Mouse (Mus musculus) forebrain, embryonic 11.5 days (tissue): ENCODE results near the gene Psors1c2. TPM values are rescaled to one million over a fixed set of nuclear protein-coding genes. Genes with fewer than 3 reads are reported as not detected.
"Not testable (repeated sequence)": the region's sequence is repeated elsewhere in the genome, so short reads cannot be mapped to it uniquely, and the experiment has no call there.

Experiments
- ATAC-seq: fragments of 200-750 bp; cut with Nextera tagmentation; replicated peaks from 2 replicates; pipeline ENCODE4 v1.8.0; 2017; ENCODE audit warnings: moderate TSS enrichment; ENCODE audit not compliant: low FRiP score
- DNase-seq: peaks from one replicate; pipeline ENCODE4 v3.0.0-alpha.2; 2017; ENCODE audit warnings: low spot score
- H3K27ac ChIP-seq: fragments of 300-500 bp; sonication (generic); 2 replicates; pipeline ENCODE4 v1.5.1; 2014; ENCODE audit warnings: low read depth, low read length
- H3K27me3 ChIP-seq: fragments of 300-500 bp; sonication (generic); 2 replicates; pipeline ENCODE4 v1.6.1; 2014; ENCODE audit warnings: mild to moderate bottlenecking, low read length, mixed read lengths; ENCODE audit not compliant: control insufficient read depth, insufficient read depth
- H3K36me3 ChIP-seq: fragments of 300-500 bp; sonication (generic); 2 replicates; pipeline ENCODE4 v1.6.1; 2014; ENCODE audit warnings: mild to moderate bottlenecking, low read length, moderate library complexity, mixed read lengths; ENCODE audit not compliant: control insufficient read depth, insufficient read depth
- H3K4me1 ChIP-seq: fragments of 300-500 bp; sonication (generic); replicated peaks from 2 replicates; pipeline ENCODE4 v1.6.1; 2014; ENCODE audit warnings: low read length, mixed read lengths; ENCODE audit not compliant: control insufficient read depth, insufficient read depth
- H3K4me2 ChIP-seq: fragments of 300-500 bp; sonication (generic); 2 replicates; pipeline ENCODE4 v1.6.1; 2014; ENCODE audit warnings: low read depth, mild to moderate bottlenecking, low read length, moderate library complexity, mixed read lengths; ENCODE audit not compliant: severe bottlenecking
- H3K4me3 ChIP-seq: fragments of 300-500 bp; sonication (generic); 2 replicates; pipeline ENCODE4 v1.5.1; 2014; ENCODE audit warnings: low read depth, low read length
- H3K9ac ChIP-seq: fragments of 300-500 bp; sonication (generic); 2 replicates; pipeline ENCODE4 v1.6.1; 2014; ENCODE audit warnings: low read length
- H3K9me3 ChIP-seq: fragments of 300-500 bp; sonication (generic); 2 replicates; pipeline ENCODE4 v1.6.1; 2016; ENCODE audit warnings: low read length, mixed read lengths; ENCODE audit not compliant: control insufficient read depth
- WGBS: fragments of 180-500 bp; shearing (Covaris S2); extraction: QIAGEN DNeasy Blood & Tissue Kit; methylation state at CpG from one replicate; pipeline ENCODE4 v1.1.7; 2014; 5-methylcytosine and 5-hydroxymethylcytosine counted together
- polyA plus RNA-seq: library from polyadenylated mRNA; unstranded; fragments of >200 nt; fragmentation: Nextera tagmentation; extraction: Ambion mirVana; gene quantifications from 2 replicates; pipeline ENCODE4 v1.2.1, GENCODE M21; 2014

Psors1c2 gene
- polyA plus RNA-seq, 1 experiment from 2014 or later = 1.4 TPM

DNA sequence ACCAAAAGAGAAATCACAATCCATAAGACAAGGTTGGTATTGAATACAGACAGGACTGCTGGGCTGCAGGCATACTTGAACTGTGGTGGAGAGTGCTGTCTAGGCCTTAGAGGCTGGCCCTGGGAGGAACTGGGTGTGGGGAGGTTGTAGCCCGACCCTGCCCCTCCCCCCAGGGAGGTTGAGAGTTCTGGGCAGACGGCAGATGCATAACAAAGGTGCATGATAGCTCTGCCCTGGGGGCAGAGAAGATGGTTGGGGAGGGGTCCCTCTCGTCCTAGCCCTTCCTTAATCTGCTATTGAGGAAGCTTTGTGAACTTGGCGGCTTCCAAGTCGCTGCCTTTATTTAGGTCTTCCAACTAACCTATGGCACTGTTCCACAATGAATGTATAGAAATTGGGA lies 29.2 kb upstream of the Psors1c2 start:
- Histone ChIP-seq H3K36me3 (no peaks in the 10 kb centered on the region), H3K4me3 (no peak overlapping the region), H3K4me1 (no peaks in the 10 kb centered on the region; the same call in 1 of the 2 replicates), H3K4me2 (no peak overlapping the region), H3K27me3 (peaks cover 24% of the 10 kb centered on the region), H3K9me3 (no peaks in the 10 kb centered on the region), H3K27ac (no peak overlapping the region), H3K9ac (no peak overlapping the region)
- WGBS = 20% methylated on average over 5 of the region's 5 CpGs
- no peak for ATAC-seq
- no peak for DNase-seq

DNA sequence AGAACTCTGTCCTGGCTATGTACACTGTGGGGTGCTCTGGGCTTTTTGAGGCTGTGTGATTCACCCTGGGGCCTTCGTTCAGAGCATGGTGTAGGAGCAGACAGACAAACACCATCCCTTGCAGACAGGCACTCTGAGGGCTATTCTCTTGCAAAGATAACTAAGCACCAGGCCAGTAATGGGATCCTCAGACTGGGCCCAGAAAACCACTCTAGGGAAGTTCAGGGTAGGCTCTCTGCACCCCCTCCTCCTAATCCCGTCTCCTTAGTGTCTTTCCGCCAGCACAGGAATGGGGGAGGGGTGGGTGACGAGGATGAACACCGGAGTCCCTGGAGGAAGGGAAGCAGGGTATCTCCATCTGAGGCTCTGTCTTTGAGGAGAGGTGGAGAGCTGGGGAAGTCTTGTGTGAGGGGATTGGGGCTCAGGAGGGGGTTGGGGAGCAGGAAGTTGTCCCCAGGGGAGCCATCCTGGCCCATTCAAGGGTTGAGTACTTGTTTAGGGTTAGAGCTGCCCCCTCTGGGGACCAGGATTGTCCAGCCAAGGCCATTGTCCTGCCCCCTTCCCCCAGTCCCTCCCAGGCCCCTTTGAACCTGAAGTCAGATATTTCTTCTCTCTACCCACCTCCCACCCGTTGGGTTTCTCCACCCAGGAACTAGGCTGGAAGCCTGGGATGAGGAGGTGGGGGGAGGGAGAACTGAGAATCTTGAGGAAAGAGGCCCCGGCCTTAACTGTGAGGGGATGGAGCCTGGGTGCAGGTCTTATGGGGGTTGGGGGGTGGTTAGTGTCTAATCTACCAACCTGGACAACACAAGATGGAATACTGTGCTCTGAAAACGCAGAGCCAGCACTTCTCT lies 28.1 kb upstream of the Psors1c2 start:
- no peaks in the 10 kb centered on the region for H3K36me3 ChIP-seq
- H3K9ac ChIP-seq = no peak overlapping the region
- H3K4me1 ChIP-seq = no peaks in the 10 kb centered on the region; the same call in 1 of the 2 replicates
- H3K27me3 ChIP-seq = peaks cover 25% of the 10 kb centered on the region
- H3K27ac ChIP-seq = no peak overlapping the region
- 15% methylated on average over 8 of the region's 8 CpGs for whole genome bisulfite sequencing
- H3K4me3 ChIP-seq = no peak overlapping the region
- ATAC-seq (no peak), DNase-seq (no peak)
- no peak overlapping the region for H3K4me2 ChIP-seq
- no peaks in the 10 kb centered on the region for H3K9me3 ChIP-seq

DNA sequence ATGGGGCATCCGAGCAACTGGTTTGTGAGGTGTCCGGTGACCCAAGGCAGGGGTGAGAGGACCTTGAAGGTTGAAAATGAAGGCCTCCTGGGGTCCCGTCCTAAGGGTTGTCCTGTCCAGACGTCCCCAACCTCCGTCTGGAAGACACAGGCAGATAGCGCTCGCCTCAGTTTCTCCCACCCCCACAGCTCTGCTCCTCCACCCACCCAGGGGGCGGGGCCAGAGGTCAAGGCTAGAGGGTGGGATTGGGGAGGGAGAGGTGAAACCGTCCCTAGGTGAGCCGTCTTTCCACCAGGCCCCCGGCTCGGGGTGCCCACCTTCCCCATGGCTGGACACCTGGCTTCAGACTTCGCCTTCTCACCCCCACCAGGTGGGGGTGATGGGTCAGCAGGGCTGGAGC lies 27.2 kb upstream of the Psors1c2 start, which contains the start of gene Pou5f1:
Gene Pou5f1 (plus strand): TSS at position 243 of the 400 bp plus-strand sequence.
- ATAC-seq (no peak), DNase-seq (no peak)
- Histone ChIP-seq H3K27me3 (peaks cover 25% of the 10 kb centered on the region), H3K4me1 (no peaks in the 10 kb centered on the region; the same call in 1 of the 2 replicates), H3K27ac (no peak within 1 kb of the TSS), H3K9me3 (no peaks in the 10 kb centered on the region), H3K36me3 (no peaks in the 10 kb centered on the region), H3K4me2 (no peak within 1 kb of the TSS), H3K9ac (no peak within 1 kb of the TSS), H3K4me3 (no peak within 1 kb of the TSS)
- 22% methylated on average over 12 of the region's 13 CpGs for WGBS

DNA sequence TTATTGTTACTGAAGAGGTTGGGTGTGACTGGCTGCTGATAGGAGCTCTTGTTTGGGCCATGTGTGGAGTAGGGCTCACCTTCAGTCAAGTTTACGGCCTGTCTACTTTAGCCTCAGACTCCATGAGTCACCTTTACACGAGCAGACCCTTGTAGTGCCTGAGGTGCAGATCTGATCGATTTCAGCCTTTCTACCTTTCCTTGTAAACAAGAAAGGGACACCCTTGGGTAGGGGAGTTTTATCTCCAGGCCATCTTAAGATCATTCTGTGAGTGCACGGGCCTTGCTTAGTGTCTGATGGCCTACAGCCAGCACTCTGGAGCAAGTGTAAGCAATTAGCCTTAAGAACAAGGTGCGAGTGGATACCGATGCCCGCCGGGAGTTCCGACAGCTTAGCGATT lies 26.1 kb upstream of the Psors1c2 start:
- DNase-seq = no peak

DNA sequence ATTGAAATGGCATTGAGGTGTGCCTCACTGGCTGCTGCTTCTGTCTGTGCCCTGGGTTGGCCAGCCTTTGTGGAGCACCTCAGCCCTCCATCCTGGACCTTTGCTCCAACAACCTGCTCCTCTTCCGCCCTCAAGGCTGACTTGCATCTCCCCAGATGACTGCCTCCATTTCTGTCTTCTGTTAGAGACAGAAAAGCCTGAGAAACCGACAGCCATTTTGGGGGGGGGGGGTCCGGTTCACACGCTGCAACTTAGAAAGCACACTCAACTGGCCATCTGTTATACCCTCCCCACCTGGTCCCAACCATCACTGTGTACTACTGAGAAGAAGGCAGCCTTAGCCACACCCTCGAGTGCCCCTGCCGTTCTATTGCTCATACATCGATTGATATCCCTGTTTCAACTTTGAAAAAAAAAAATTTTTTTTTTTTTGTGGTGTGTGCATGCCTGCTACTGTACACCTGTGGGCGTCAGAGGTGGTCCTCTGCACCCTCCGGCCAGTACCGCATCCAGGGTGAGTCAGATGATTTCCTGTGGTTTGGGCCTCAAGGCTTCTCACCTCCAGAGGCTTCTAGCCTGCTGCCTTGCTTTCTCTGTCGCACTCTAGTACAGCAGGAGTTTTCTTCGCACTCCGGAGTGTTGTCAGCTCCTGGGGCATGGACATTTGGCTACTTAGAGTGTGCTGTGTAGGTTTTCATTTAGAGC lies 25.3 kb upstream of the Psors1c2 start:
- 17% methylated on average over 13 of the region's 13 CpGs for WGBS
- H3K36me3 ChIP-seq = no peaks in the 10 kb centered on the region
- DNase-seq = no peak
- no peak overlapping the region for H3K4me2 ChIP-seq
- no peak for ATAC-seq
- H3K27ac ChIP-seq = no peak overlapping the region
- H3K27me3 ChIP-seq = peaks cover 25% of the 10 kb centered on the region
- no peak overlapping the region for H3K9ac ChIP-seq
- H3K4me3 ChIP-seq = no peak overlapping the region
- H3K4me1 ChIP-seq = no peaks in the 10 kb centered on the region; the same call in 1 of the 2 replicates
- H3K9me3 ChIP-seq = no peaks in the 10 kb centered on the region

More for the DNA sequence above, 26.1 kb upstream of the Psors1c2 start:
- Histone ChIP-seq H3K4me1 (no peaks in the 10 kb centered on the region; the same call in 1 of the 2 replicates), H3K4me3 (no peak overlapping the region), H3K27ac (no peak overlapping the region), H3K9ac (no peak overlapping the region), H3K27me3 (peaks cover 25% of the 10 kb centered on the region), H3K9me3 (no peaks in the 10 kb centered on the region), H3K36me3 (no peaks in the 10 kb centered on the region), H3K4me2 (no peak overlapping the region)
- 7% methylated on average over 10 of the region's 10 CpGs for WGBS
- no peak for ATAC-seq

DNA sequence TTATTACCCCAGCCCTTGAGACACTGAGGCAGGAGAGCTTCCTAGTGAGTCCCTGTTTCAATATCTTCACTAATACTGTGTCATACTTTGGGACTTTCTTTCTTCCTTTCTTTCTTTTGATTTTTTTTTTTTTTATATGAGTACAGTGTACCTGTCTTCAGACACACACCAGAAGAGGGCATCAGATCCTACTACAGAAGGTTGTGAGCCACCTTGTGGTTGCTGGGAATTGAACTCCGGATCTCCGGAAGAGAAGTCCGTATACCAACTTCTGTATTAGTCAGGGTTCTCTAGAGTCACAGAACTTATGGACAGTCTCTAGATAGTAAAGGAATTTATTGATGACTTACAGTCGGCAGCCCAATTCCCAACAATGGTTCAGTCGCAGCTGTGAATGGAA lies 24.7 kb upstream of the Psors1c2 start:
- not testable (repeated sequence) for H3K27ac ChIP-seq, ATAC-seq, DNase-seq, H3K4me2 ChIP-seq, H3K9ac ChIP-seq, H3K4me1 ChIP-seq, H3K4me3 ChIP-seq, H3K36me3 ChIP-seq, H3K9me3 ChIP-seq
- 43% methylated on average over 5 of the region's 5 CpGs for WGBS
- peaks cover 25% of the 10 kb centered on the region for H3K27me3 ChIP-seq

DNA sequence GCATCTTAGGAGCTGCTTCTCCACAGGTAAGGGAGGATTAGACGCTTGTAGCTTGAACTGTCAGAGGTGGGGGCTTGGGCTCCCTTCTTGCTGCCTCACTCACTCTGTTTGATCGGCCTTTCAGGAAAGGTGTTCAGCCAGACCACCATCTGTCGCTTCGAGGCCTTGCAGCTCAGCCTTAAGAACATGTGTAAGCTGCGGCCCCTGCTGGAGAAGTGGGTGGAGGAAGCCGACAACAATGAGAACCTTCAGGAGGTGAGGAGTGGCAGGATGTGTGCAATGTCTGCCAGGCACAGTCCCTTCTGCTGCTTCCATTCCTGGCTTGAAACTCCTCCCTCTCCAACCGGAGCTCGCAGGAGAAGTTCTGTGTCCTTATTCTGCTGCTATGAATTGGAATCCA lies 23.7 kb upstream of the Psors1c2 start:
- no peaks in the 10 kb centered on the region for H3K9me3 ChIP-seq
- peaks cover 25% of the 10 kb centered on the region for H3K27me3 ChIP-seq
- H3K27ac ChIP-seq = no peak overlapping the region
- H3K4me3 ChIP-seq = no peak overlapping the region
- peak overlapping the region; percentile 27; the same call in 1 of the 2 replicates for H3K9ac ChIP-seq
- no peaks in the 10 kb centered on the region; the same call in 1 of the 2 replicates for H3K4me1 ChIP-seq
- H3K36me3 ChIP-seq = no peaks in the 10 kb centered on the region
- WGBS = 34% methylated on average over 8 of the region's 8 CpGs
- ATAC-seq = 0 out of 2 replicates have a peak, but pooled peaks have one; percentile 26
- no peak for DNase-seq
- H3K4me2 ChIP-seq = no peak overlapping the region

DNA sequence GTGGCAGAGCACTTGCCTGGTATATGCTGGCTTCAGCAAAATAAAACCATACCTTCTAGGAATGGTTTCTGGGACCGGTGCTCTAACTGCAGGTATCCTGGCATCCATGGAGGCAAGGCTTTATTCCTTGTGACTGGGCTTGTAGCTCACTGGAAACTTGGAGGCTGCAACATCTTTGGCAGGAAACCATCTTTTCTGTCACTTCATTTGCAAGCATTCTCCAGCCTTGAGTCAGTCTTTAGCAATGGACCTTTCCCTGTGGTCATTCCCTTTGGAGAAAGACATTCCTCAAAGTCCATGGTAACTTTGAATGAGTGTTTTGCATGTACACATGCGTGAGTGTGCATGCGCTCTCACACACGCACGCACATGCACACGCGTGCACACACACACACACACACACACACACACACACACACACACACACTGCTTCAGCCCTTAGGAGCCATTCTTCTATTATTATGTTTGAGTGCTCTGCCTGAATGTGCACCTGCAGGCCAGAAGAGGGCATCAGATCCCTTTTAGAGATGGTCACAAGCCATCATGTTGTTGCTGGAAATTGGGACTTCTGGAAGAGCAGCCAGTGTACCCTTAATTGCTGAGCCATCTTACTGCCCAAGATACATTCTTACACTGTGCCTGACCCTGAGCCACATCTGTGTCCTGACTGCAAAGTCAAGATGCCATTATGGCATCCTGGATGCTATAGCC lies 19.9 kb upstream of the Psors1c2 start:
- Histone ChIP-seq H3K36me3 (no peaks in the 10 kb centered on the region), H3K9me3 (no peaks in the 10 kb centered on the region), H3K9ac (no peak overlapping the region), H3K4me2 (no peak overlapping the region), H3K4me1 (peaks cover 17% of the 10 kb centered on the region), H3K4me3 (no peak overlapping the region), H3K27me3 (peaks cover 2% of the 10 kb centered on the region; the same call in 1 of the 2 replicates), H3K27ac (no peak overlapping the region)
- ATAC-seq = no peak
- WGBS = 94% methylated on average over 7 of the region's 7 CpGs
- DNase-seq = no peak
